Mouse (Mus musculus): ENCODE measurements at regions not wholly inside any gene's neighbourhood (a gene's known extent, or its start where the extent isn't known, plus 50 kb on each side); places are given as distances from the start of the nearest gene placed in this dataset.
A peak's percentile ranks its signal among the peaks of the same experiment; 100 is the strongest.

GRCm38 (mm10) chr2:168842261-168842740 is 74.6 kb upstream of the Sall4 start:
- peak; percentile 26 for DNase-seq (ENCODE audit: low read depth, low spot score)

DNA sequence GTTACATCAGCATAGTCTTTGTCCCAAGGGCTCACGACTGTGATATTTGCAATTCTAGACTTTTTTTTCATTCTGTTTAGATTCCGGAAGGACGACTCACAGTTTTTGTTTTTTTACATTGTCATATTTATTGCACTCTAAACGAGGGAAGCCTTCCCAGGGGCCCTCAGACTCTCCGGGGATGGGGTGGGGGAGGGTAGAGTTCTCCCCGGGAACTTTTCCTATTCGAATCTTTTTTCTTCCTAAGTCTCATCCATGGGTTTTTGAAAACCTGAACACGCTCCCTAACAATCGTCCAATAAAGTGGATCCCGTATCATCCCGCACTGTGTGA is 73.9 kb upstream of the Sall4 start:
- DNase-seq (ENCODE audit: low read depth, low spot score) = peak; percentile 85

DNA sequence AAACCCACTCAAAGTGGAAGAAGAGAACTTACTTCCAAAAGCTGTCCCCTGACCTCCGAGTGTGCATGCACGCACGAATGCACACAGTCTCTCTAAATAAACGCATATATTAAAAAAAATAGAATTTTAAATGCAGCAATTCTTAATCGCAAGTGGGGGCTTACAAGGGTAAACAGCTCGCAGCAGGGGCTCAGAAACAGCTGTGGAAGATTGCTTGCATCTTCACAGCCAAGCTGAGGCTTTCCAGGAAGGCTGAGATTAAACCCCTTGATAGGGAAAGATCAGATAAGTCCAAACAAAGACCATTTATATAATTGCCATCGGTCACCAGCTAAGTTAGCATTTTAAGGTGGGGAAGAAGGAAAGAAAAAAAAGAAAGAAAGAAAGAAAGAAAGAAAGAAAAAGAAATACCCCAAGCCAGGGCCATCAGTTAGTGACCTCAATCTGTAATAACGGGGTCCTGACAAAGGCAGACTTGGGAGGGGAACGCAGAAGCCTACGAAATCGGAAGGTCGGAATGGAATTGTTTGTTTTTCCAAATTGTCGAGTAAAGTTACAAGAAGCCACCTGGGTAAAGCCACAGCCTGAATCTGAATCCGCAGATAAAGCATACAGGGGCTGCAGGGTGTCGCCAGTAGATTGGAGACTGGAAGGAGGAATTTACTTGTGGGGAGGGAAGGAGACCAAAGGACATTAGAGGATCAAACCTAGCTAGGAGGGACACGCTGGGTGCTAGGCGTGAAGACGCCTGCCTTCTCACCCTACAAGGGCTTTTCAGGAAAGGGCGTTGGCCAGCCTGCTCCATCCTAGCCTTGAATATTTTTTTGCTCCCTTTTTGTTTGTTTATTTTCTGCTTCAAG is 73.3 kb upstream of the Sall4 start:
- DNase-seq (ENCODE audit: low read depth, low spot score) = no peak

DNA sequence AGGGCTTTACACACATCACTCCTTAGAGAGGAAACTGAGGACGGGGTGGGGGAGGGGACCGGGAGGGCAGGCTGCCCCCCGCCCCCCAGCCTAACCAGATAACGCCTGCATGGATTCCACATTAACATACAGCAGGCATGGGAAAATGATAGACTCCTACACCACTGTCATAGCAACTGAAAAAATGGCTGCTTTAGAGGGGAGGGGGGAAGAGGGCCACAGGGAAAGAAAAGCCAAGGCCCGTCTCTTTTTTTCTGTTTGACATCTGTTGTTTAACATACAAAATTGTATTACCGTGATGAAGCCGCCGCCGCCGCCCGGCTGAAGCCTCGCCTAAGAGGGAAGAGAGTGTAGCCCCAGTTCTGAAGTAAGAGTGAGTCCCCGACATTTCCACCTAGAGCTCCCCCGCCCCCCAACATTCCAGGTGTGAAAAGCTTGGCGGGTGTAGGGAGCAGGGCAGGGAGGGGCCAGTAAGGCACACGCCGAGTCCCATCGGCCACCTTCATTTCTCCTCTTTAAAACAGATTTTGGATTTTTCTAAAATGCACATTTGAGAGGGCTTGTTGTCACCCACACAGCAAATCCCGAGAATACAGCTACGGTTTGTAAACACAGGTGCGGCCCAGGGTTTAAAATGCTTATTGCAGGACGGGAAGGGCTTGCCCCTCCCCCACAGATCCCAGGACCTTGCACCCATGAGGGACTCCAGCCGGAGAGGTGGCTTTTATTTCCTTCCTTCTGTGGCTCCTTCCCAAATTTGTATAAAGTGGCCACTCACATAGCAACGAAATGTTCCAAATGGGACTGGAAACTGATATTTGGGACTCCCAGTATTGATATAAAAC is 72.3 kb upstream of the Sall4 start:
- no peak for DNase-seq (ENCODE audit: low read depth, low spot score)

DNA sequence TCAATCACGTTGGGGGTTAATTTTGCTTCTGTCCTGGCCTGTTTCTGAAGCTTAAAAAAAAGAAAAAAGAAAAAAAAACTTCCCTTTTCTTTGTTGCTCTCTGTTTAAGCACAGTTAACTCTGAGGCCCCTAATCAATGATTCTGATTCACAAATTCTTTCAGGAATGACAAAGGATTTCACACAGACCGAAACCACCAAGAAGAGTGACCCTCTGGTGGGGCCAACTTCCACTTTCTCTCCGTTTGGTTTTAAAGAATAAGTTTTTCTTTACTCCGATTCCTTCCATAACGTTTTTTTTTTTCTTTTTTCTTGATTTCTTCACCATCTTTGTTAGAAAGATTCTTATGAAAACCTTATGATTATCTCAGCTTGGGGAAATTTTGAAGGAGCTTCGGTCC is 71.5 kb upstream of the Sall4 start:
- DNase-seq (ENCODE audit: low read depth, low spot score) = no peak

- DNase-seq (ENCODE audit: low read depth, low spot score) = no peak
Observed at GRCm38 (mm10) chr2:168838681-168839080, 70.9 kb upstream of the Sall4 start.

DNA sequence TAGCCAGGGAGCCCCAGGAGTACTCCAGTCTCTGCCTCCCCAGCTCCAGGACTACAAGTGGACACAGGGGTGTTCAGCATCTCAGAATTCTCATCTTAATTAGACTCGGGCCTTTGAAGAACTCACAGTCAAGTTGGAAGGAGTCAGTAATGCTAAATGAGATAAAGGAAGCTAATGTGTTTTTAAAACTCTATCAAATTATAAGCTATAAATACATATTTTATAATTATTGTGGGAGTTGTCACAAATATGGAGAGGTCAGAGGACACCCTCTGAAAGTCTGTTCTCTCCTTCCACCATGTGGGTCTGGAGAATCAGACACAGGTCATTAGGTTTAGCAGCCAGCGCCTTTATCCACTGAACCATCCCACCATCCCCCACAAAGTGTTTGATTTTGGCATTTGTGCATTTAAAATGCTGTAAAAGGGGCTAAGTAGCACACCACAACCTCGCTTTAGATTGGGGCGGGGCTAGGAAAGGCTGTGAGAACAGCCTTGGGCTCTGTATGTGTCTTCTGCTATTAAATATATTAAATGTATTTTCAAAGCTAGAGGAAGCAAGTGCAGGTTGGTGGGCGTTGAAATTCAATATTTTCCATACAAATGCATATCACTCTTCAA is 70.3 kb upstream of the Sall4 start:
- DNase-seq (ENCODE audit: low read depth, low spot score) = no peak

DNA sequence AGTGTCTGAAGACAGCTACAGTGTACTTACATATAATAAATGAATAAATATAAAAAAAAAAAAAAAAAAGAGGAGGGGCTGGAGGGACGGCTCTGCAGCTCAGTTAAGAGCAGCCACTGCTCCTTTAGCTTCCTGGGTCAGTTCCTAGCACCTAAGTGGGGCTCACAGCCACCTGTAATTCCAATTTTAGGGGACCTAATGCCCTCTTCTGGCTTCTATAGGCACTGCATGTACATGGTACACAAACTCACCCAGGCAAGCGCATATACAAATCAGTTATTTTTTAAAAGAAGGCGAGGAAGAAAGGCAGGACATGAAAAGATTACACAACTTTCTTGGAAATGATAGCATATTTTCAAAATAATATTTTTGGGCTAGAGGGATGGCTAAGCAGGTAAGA is 67.0 kb upstream of the Sall4 start:
- DNase-seq (ENCODE audit: low read depth, low spot score) = no peak

GRCm38 (mm10) chr2:168831740-168832139 is 64.0 kb upstream of the Sall4 start:
- no peak for DNase-seq (ENCODE audit: low read depth, low spot score)

GRCm38 (mm10) chr2:168820648-168821047 is 52.9 kb upstream of the Sall4 start:
- DNase-seq (ENCODE audit: low read depth, low spot score) = no peak

Measured in 3T3-L1 (cell line).